Mouse (Mus musculus): ENCODE results near the gene Mcur1.
A peak's percentile ranks its signal among the peaks of the same experiment; 100 is the strongest.

Gene Mcur1

DNA sequence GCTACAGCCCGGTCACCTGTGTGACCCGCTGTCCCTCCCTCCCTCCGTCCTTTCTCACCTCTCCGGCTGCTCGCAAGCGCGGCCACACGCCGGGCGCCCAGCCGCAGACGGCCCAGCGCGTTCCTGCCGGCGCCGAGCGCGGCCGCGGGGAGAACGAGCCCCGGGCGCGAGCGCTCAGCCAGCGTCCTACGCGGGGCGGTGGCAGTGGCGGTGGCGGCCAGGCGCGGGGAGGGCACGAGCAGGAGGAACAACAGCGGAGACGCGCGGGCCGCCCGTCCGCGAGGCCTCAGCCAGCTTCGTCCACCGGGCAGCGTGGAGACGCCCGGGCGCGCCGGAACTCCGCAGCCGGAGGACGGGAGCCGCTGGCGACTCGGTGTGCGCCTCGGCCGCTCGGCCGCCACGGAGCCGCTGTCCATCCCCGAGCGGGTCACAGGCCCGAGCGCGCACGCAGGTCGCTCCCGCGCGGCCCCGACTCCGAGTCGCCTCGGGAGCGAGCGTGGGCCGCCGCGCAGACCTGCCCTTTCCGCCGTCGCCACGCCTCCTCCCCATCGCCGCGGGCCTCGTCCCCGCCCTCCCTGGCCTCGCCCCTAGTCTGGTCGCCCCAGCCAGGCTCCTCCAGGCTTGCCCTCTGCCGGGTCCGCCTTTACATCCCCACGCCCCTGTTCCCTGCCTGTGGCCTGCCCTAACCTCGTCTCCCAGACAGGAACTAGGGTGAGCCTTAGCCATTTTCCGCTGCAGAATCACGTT, at the start of gene Mcur1:
TSS of gene Mcur1 (minus strand) at position 481 of the 747 bp plus-strand sequence.
- peak; percentile 76 to 80 for DNase-seq (ENCODE audit: low spot score in 2 of 2)

DNA sequence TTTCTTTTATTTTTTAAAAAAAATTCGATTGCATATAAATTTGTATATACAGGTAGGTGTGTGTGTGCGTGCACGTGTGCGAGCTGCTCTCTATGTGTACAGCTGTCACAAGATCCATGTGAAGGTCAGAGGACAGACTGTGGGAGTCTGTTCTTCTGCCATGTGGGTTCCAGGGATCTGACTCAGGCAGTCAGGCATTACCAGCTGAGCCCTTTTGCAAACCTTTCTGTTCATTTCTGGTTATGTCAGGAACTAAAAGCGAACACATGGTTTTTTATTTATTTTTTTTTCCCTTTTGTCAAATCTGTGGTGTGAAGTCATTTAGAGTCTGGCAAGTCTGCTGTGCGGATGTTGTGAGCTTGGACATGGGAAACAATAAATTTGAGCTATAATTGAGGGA, 48.9 kb upstream of the Mcur1 start:
- DNase-seq (ENCODE audit: low spot score in 2 of 2) = no peak

DNA sequence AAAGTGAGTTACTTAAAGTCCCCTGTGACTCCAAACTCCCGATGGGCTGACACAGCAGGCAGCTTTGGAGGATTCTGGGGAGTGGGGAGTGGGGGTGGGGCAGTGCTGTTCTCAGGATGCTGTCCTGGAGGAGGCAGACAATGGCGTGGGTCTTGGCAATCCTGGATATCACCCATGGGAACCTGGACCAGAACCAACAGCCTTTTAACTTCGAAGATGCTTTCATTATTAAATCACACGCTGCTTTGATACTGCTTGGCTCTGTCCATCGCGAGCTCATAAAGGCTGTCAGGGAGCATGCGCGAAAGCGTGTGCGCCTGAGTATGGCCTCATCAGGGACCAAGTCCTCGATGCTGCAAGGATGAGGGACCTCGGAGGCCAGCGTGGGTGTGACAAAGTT, 43.1 kb upstream of the Mcur1 start:
- no peak for DNase-seq (ENCODE audit: low spot score in 2 of 2)

DNA sequence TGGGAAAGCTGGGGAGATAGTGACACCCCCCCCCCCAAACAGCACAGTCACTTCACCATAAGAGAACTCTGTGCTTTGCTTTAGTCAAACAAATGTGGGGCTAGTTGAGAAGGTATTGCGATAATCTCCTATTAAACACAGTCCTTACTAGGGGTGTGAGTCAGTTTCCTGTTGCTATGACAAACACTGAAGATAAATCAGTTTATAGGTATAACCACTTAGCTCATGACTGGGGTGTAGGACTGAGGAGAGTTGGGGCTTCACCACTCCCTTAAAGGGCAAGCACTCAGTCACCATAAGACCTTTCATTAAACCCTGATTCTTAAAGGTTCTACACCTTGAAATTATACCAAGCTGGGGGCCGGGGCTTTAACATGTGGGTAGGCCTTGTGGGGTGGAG, 42.4 kb upstream of the Mcur1 start:
- no peak for DNase-seq (ENCODE audit: low spot score in 2 of 2)

DNA sequence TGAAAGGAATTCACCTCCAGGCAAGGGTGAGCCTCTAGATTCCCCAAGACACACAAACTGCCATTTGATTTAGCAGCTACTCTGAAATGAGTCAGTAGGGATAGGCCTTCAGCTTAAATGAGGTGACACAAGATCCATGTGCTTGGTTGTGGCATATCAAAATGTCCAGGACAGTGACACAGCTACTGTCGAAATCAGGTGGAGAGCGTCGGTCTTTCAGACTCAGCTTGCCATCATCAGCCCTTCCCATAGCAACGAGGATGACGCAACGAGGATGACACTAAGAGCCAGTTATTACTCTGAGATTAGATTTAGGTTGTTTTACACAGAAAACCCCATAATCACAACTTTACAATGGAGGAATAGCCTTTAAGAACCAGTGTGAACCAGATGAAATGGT, 41.0 kb upstream of the Mcur1 start:
- no peak for DNase-seq (ENCODE audit: low spot score in 2 of 2)

DNA sequence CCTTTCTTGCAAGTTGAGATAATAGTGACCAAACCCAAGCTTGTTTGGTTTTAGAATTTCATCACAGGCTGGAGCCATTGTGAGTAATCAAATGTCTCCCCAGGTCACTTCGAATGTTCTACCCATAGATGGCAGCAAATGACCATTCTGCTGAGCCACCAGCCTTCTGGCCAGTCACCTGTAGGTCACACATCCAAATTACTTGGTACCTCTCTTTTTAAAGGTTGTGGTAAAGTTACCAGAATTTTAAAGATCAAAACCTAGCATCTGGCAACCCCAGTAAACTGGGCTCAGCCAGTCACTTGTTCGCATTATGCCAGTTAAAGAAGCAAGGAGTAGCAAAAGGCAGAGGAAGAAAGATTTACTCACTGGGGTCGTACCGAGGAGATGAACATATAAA, 35.9 kb upstream of the Mcur1 start:
- no peak for DNase-seq (ENCODE audit: low spot score in 2 of 2)

DNA sequence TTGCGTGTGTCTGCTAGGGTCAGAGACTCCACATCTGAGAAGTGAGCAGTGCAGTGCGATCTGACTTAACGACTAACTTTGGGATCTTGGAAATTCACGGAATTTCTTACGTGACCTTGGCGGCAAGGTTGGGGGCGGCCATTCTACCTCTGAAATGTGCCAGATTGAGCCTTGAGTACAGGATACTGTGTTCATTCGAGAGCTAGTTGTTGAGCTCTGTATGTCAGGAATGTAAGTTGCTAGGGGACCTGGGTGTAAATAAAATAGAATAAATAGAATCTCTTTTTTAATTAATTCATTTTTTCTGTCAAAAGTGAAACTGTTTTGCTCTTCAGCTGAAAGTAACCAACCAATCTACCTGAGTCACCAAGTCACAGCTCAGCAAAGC, 32.7 kb upstream of the Mcur1 start:
- no peak for DNase-seq (ENCODE audit: low spot score in 2 of 2)

DNA sequence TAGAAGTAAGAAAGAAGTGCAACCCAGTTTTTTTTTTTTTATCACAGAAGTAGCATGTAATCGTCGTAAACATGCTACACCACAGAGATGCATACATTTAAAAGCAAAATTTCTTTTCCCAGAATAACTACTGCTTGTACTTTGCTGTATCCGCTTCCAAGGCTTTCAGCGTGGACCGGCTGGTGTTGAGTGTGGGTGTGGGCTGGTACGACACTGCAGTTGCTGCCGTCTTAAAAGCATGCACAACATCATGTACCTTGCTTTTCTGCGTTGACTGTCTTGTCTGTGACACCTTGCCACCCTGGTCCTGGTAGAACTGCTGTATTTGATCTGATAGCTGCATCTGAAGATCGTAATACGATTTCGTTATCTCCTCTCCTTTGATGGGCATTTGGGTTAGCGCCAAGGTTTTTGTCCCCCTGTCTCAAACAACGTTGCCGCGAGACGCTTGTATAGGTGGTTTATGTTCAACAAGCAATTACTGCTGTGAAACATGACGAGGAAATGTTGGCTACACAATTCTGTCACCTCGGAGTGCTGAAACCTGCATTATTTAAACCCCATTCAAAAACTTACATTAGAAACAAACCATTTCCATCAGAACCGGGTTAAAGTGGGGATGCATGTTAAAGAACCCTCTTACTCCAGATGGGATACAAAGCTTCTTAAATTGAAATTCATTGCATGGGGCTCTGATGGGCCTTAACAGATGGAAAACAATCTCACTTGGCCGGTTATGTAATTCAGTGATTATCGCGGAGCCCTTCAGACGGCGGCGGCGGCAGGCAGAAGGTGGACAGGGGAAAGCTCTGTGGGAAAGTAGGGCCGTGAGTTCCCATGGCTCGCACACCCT, 32.1 kb upstream of the Mcur1 start:
- DNase-seq (ENCODE audit: low spot score in 2 of 2) = peak in 1 of 2 experiments; percentile 41

DNA sequence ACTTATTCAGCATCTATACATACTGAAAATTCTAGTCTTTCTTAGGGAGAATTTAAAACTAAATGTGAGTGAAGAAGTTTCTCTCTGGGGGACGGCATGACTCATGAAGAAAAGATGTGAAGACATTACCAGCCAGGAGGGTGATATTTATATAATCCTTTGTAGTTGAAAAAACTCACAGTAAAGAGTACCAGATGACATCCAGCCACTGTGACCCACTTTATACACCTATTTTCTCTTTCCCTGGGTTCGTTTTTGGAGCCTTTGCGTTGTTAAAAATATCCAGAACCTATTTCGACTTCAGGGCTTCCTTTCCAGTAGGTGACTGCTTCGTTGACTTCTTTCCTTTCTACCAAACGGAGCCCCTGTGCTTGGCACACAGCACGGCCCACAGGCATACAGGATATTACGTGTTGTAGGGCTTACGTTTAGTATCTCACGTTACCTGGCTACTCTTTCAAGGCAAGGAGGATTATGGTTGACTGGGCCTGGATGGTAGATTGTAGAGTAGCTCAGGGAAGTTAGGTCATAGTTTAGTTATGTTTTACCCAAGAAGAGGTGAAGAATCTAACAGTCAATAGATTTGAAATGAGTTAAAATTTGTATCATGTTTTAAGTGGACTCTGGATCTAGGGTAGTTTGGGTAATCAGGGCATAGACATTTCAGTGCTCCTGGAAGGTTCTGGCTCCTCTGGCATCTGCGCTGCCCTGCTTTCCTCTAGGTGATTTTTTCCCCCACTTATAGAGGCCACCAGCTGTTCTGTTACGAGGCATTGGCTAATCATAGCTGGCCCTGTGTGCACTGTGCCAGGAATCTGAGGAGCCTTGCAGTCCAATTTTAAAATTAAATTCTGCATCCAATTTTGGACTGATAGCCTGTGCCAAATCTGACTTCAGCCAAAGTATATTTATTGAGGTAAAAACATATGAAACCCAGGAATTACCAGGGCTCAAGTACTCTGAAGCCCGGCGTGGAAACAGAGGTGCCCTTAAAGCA, 28.2 kb upstream of the Mcur1 start:
- DNase-seq (ENCODE audit: low spot score in 2 of 2) = peak in 1 of 2 experiments; percentile 30

DNA sequence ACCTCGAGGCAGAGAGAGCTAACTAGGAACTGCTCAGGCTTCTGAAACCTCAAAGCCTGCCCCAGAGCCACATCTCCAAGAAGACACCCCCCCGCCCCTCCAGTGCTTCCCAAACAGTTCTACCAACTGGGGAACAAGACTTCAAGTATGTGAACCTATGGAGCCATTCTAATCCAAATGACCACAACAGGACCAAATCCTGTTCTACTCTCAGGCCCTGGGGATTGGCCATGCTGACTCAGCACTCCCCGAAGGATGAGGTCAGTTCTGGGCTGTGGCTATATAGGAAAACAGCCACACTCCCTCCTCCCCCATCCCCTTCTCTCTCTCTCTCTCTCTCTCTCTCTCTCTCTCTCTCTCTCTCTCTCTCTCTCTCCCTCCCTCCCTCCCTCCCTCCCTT, 27.0 kb upstream of the Mcur1 start:
- no peak for DNase-seq (ENCODE audit: low spot score in 2 of 2)

DNA sequence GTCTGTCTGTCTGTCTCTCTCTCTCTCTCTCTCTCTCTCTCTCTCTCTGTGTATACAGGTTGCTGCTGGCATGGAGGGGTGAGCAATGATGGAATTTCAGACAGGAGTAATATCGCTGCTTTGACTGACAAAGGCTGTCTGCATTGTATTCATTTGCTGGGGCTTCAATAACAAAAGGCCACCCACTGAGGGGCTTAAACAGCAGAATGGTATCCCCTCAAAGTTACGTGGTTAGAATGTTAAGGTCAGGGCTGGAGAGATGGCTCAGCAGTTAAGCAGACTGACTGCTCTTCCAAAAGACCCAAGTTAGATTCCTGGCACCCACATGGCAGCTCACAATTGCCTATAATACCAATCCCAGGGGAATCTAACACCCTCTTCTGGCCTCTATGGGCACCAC, 25.3 kb upstream of the Mcur1 start:
- DNase-seq (ENCODE audit: low spot score in 2 of 2) = no peak

DNA sequence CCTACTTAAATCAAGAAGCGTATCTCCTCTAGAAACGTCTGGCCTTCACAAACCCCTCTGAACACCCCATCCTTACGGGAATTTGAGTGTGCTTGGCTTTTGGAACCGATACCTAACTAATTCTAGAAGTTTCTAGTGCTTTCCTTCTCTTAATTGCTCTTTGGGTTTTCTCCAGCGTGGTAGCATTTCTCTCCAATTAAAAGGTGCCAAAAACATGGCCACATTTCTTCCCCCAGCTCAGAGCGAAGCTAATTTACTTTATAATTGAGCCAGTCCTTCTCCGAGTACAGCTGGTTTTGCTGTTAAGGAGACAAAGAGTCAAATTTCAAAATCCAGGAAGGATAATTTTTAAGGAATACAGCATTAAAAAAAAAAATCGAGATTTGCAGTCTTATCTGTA, 23.5 kb upstream of the Mcur1 start:
- no peak for DNase-seq (ENCODE audit: low spot score in 2 of 2)

DNA sequence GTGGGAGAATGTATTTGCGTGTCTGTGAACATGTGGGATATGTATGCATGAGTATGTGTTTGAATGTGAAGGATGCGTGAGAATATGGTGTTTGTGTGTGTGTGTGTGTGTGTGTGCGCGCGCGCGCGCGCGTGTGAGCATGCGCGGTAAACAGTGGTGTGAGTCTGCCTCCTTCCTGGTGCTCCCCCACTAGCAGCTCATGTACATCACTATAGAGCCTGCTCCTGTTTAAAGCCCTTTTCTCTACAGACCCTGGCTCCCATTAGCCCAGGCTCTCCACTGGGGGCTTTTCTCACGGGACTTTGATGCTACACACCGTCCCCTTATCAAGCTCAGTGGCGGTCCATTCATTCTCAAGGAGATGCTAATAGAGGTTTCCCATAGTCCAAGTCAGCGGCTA, 23.0 kb upstream of the Mcur1 start:
- DNase-seq (ENCODE audit: low spot score in 2 of 2) = no peak

DNA sequence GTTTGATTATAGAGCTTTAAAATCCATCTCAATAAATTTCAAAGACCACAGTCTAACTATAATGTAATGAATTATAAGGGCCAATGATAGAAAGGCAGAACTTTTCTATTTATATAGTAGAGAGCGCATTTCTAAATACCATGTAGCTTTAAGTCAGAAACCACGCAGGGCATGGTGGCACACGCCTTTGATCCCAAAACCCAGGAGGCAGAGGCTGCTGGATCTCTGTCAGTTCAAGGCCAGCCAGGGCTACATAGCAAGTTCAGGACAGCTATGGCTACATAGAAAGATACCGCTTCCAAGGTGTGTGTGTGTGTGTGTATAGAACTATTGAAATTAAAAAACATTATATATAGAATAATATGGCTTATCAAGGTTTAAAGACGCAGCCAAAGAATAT, 20.7 kb upstream of the Mcur1 start:
- no peak for DNase-seq (ENCODE audit: low spot score in 2 of 2)

DNA sequence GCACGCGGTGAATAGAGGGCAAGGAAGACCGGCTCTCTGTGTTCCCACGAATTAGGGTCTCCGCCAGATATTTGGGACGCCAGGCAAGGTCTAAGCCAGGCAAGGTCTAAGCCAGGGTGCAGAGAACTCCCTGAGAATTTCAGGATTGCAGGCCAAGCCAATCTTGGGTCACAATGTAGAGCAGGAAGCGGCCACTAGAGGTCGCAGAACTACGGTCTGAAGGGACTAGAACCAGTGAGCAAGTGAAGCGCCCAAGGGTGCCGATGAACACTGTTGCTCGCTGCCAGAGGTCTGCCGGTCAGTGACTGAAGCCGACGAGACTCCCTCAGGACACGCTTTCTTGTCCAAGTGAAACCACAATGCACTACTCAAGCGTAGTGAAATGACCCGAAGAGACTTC, 19.7 kb upstream of the Mcur1 start:
- no peak for DNase-seq (ENCODE audit: low spot score in 2 of 2)

DNA sequence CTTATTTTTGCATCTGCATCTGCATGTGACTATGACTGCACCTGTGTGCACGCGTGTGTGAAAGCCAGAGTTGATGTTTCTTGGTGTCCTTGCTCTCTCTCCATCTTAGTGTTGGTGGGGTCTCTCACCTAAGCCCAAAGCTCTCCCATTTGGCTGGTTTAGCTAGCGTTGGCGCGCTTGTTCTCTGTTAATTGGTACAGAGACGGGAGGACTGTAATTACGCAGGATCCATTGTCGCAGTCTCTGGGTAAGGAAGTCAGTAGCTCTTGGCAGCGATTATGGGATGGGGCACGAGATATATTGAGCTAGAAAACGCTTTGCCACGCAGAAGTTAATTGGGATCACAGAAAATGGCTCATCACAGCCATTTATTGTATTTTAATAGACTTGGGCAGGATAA, 17.8 kb upstream of the Mcur1 start:
- DNase-seq (ENCODE audit: low spot score in 2 of 2) = no peak

DNA sequence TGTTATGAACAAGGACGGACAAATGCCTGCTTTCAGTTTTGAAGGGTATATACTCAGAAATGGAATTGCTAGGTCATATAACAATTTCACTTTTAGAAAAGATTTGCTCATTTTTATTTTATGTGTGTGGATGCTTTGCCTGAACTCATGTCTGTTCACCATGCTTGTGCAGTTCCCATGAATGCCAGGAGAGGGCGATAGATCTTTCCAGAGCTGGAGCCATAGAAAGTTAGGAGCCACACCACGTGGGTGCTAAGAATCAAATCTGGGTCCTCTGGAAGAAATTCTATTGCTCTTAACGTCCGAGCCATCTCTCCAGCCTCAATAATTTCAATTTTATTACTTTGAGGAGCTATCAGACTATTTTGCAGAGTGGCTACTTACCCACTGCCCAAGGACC, 17.3 kb upstream of the Mcur1 start:
- DNase-seq (ENCODE audit: low spot score in 2 of 2) = no peak

DNA sequence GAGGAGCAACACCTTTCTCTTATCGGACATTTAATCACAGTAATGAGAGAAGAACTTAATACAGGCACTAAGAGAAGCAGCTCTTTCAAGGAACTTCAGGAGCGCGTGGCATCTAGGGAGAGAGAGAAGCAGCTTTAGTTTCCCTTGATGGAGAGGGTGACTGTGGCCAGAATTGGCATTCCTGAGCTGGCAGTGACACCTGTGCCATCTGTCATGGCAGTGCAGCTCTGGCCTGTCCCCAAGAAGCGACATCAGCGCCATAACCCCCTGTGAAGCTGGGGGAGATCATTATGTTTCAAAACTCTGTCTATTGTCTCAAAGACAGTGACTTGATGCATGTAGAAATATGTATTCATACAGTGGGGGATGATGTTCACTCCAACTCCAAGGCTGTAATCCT, 15.4 kb upstream of the Mcur1 start:
- DNase-seq (ENCODE audit: low spot score in 2 of 2) = no peak

DNA sequence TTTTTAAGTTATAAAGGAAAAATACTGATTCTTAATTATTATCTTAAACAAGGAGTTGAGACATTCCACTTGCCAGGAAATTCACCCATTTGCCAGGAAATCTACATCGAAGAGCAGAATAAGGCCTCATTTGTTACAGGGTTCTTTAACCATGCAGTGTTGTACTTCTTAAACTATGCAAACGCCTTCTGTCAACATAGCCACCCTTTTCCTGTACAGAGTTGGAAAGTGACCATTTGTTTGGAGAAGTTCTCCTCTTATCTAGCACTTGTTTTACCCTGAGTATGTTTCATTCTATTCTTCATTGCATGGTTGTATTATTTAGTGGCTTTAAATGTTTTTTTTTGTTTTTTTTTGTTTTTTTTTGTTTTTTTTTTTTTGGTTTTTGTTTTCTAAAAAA, 14.0 kb upstream of the Mcur1 start:
- no peak for DNase-seq (ENCODE audit: low spot score in 2 of 2)

DNA sequence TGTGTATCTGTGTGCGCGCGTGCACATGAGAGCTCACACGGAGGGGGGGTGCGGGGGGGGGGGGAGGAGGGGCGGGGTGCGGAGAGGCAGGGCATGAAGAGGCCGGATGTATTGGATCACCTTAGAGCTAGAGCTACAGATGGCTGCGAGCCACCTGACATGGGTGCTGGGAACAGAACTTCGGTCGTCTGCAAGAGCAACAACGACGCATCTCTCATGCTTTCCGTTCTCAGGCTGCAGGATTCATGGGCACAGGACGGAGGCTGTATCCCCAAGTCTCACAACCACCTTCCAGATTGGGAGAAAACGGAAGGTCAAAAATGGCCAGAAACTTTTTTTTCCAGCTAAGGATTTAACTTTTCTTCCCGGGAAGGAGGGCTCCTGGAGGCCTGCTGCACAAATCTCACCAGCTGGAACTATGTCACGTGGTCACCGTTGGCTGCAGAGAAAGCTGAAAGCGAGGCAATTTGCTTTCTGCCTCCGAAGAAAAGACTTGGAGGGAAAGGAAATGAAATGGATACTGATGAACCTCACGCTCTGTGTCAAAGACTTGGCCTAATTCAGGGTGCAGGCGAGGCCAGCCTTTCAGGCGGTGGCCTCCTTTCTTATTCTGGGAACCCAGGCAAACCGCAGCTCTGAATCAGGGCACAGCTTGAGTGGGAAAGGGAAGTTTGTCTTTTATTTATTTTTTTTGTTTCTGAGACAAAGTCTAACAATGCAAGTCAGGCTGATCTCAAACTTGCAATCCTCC, 7.3 kb upstream of the Mcur1 start:
- peak in 1 of 2 experiments; percentile 34 for DNase-seq (ENCODE audit: low spot score in 2 of 2)

DNA sequence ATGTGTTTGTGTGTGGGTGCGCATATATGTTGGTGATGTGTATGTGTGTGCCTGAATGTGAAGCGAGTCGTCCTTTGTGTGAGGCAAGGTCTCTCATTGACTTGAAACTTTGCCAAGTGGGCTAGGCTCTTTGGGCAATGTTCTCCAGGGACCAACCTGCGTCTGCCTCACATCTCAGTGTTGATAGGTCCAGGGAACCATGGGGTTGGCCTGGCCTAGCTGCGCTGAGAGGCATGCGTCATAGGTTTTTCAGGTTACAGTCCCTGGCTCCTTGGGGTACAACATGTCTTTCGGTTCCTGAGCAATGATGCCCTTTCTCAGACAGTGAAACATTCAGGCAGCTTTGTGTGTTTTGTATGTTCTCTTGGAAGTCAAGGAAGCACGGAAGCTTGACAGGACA, 6.2 kb upstream of the Mcur1 start:
- DNase-seq (ENCODE audit: low spot score in 2 of 2) = no peak
